Mouse (Mus musculus) lung, embryonic 16.5 days (tissue): ENCODE measurements at regions not wholly inside any gene's neighbourhood (a gene's known extent, or its start where the extent isn't known, plus 50 kb on each side); places are given as distances from the start of the nearest gene placed in this dataset.

Experiments used
- ATAC-seq: fragments of 200-750 bp; cut with Nextera tagmentation; 2 replicates; pipeline ENCODE4 v1.8.0; 2017; ENCODE audit warnings: low read depth, mild to moderate bottlenecking, moderate library complexity
- H3K27ac ChIP-seq: fragments of 300-500 bp; sonication (generic); 2 replicates; pipeline ENCODE4 v1.5.1; 2014; ENCODE audit warnings: mild to moderate bottlenecking, control low read depth, low read length
- H3K27me3 ChIP-seq: fragments of 300-500 bp; sonication (generic); 2 replicates; pipeline ENCODE4 v1.6.1; 2014; ENCODE audit warnings: low read depth, low read length, mixed read lengths; ENCODE audit not compliant: control insufficient read depth, insufficient read depth
- H3K36me3 ChIP-seq: fragments of 300-500 bp; sonication (generic); 2 replicates; pipeline ENCODE4 v1.6.1; 2014; ENCODE audit warnings: low read length; ENCODE audit not compliant: control insufficient read depth, insufficient read depth
- H3K4me1 ChIP-seq: fragments of 300-500 bp; sonication (generic); replicated peaks from 2 replicates; pipeline ENCODE4 v1.6.1; 2014; ENCODE audit warnings: low read length, mixed read lengths; ENCODE audit not compliant: control insufficient read depth, insufficient read depth
- H3K4me2 ChIP-seq: fragments of 300-500 bp; sonication (generic); 2 replicates; pipeline ENCODE4 v1.6.1; 2014; ENCODE audit warnings: low read depth, low read length, control low read depth
- H3K4me3 ChIP-seq: fragments of 300-500 bp; sonication (generic); 2 replicates; pipeline ENCODE4 v1.5.1; 2014; ENCODE audit warnings: mild to moderate bottlenecking, low read length, control low read depth
- H3K9ac ChIP-seq: fragments of 300-500 bp; sonication (generic); 2 replicates; pipeline ENCODE4 v1.6.1; 2014; ENCODE audit warnings: low read length, control low read depth
- H3K9me3 ChIP-seq: fragments of 300-500 bp; sonication (generic); 2 replicates; pipeline ENCODE4 v1.6.1; 2016; ENCODE audit warnings: low read length; ENCODE audit not compliant: control insufficient read depth
- WGBS: fragments of 180-500 bp; shearing (Covaris S2); extraction: QIAGEN DNeasy Blood & Tissue Kit; methylation state at CpG from one replicate; pipeline ENCODE4 v1.1.7; 2014; 5-methylcytosine and 5-hydroxymethylcytosine counted together

DNA sequence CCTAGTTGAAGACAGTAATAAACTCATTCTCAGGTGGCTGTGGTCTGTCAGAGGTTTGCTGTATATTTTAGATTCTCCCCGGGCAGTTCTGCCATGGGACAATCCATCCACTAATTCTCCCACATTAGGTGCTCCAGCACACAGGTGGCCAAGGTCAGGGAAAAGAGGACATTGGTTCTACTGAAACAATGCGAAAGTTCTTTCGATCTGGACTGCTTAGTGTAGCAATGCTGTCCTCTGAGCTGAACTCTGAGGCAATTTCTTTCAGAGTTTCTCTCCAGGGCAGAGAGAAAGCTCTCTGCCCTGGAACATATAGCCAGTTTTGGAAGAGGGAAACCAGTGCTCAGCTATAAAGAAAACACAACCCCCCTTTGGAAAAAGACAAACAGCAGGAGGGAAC is 243.2 kb downstream of the Pik3r1 start:
- Histone ChIP-seq H3K9me3 (no peaks in the 10 kb centered on the region), H3K9ac (no peak overlapping the region), H3K36me3 (no peaks in the 10 kb centered on the region), H3K4me2 (no peak overlapping the region), H3K4me3 (no peak overlapping the region), H3K4me1 (no peaks in the 10 kb centered on the region), H3K27ac (no peak overlapping the region), H3K27me3 (no peaks in the 10 kb centered on the region)
- 86% methylated on average over 3 of the region's 3 CpGs for WGBS
- ATAC-seq, result no peak

DNA sequence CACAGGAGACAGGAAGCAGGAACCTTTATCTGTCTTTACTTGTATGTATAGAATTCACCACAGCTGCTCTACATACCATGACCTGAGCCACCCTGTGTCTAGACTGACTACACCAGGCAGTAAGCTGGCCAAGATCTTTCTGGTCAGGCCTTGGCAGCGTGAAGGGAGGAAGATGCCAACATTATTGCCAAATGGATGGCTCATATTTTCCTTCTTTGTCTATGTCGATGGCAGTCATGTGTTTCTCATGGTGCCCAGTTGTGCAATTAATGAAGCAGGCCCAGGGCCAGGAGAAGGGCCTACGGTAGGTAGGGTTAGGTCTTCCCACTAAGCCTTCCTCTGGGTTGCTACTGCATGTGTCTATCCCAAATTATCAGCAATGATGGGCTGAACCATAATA is 243.8 kb downstream of the Pik3r1 start:
- H3K4me1 ChIP-seq, result no peaks in the 10 kb centered on the region
- WGBS, result 84% methylated on average over 3 of the region's 3 CpGs
- no peak overlapping the region for H3K9ac ChIP-seq
- H3K36me3 ChIP-seq, result no peaks in the 10 kb centered on the region
- H3K9me3 ChIP-seq, result no peaks in the 10 kb centered on the region
- H3K27ac ChIP-seq, result no peak overlapping the region
- no peaks in the 10 kb centered on the region for H3K27me3 ChIP-seq
- H3K4me2 ChIP-seq, result no peak overlapping the region
- H3K4me3 ChIP-seq, result no peak overlapping the region
- ATAC-seq, result no peak

- Histone ChIP-seq H3K27me3 (no peaks in the 10 kb centered on the region), H3K4me1 (no peaks in the 10 kb centered on the region), H3K36me3 (no peaks in the 10 kb centered on the region), H3K9me3 (no peaks in the 10 kb centered on the region), H3K9ac (no peak overlapping the region), H3K27ac (no peak overlapping the region), H3K4me2 (no peak overlapping the region), H3K4me3 (no peak overlapping the region)
- no peak for ATAC-seq
- 73% methylated on average over 3 of the region's 3 CpGs for WGBS
Measured at GRCm38 (mm10) chr13:101523492-101523891, 244.5 kb downstream of the Pik3r1 start.

- ATAC-seq, result no peak
- WGBS, result 67% methylated on average over 2 of the region's 2 CpGs
Measured at GRCm38 (mm10) chr13:101522597-101522996, 245.4 kb downstream of the Pik3r1 start.

DNA sequence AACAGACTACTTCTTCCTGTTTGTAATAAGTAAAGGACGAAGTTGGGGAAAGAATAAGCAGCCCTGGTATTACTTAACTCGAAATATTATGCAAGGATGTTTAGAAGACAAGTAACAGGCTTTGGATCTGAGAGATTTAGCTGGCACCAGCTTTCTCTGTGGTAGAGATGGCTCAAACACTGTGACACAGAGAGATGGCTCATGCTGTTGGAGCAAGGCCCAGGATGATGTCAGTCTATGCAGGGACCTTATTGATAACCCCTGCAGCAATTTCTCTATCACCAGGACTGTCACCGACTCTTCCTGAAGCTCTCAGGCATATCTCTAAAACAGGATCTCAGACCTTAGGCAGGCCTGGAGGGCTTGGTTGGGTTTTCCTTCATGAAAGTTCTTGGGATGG is 254.7 kb downstream of the Pik3r1 start:
- Histone ChIP-seq H3K27ac (no peak overlapping the region), H3K9me3 (no peaks in the 10 kb centered on the region), H3K4me1 (no peaks in the 10 kb centered on the region), H3K36me3 (no peaks in the 10 kb centered on the region), H3K4me2 (no peak overlapping the region), H3K4me3 (no peak overlapping the region), H3K9ac (no peak overlapping the region), H3K27me3 (no peaks in the 10 kb centered on the region)
- ATAC-seq, result no peak
- 43% methylated on average over 3 of the region's 3 CpGs for WGBS

More at GRCm38 (mm10) chr13:101522597-101522996, 245.4 kb downstream of the Pik3r1 start:
- H3K4me3 ChIP-seq, result no peak overlapping the region
- no peak overlapping the region for H3K4me2 ChIP-seq
- H3K9me3 ChIP-seq, result no peaks in the 10 kb centered on the region
- no peaks in the 10 kb centered on the region for H3K27me3 ChIP-seq
- no peak overlapping the region for H3K9ac ChIP-seq
- H3K36me3 ChIP-seq, result no peaks in the 10 kb centered on the region
- no peak overlapping the region for H3K27ac ChIP-seq
- no peaks in the 10 kb centered on the region for H3K4me1 ChIP-seq

- Histone ChIP-seq H3K27me3 (no peaks in the 10 kb centered on the region), H3K9ac (no peak overlapping the region), H3K36me3 (no peaks in the 10 kb centered on the region), H3K4me2 (no peak overlapping the region), H3K4me3 (no peak overlapping the region), H3K4me1 (no peaks in the 10 kb centered on the region), H3K9me3 (no peaks in the 10 kb centered on the region), H3K27ac (no peak overlapping the region)
- ATAC-seq, result no peak
- whole genome bisulfite sequencing, result 57% methylated on average over 1 of the region's 1 CpGs
Measured at GRCm38 (mm10) chr13:101509946-101510345, 258.1 kb downstream of the Pik3r1 start.

DNA sequence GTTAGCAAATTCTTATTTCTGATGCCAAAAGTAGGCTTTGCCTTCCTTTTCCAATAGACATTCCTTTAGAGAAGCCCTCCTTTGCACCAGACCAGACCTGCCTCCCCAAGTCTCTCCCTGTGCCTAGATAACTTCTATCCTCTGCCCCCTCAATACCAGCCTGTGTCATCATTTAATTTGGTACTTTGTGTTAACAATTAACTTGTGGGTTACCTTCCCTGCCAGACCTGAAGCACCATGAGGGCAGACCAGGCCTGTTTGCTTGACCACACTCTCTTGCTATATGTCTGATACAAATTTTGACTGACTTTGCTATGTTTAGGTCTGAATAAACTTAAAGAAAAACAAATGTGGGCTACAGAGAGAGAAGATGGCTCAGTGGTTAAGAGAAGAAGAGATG is 259.7 kb downstream of the Pik3r1 start:
- H3K9me3 ChIP-seq, result no peaks in the 10 kb centered on the region
- no peaks in the 10 kb centered on the region for H3K4me1 ChIP-seq
- H3K4me3 ChIP-seq, result no peak overlapping the region
- H3K4me2 ChIP-seq, result no peak overlapping the region
- ATAC-seq, result no peak
- H3K36me3 ChIP-seq, result no peaks in the 10 kb centered on the region
- H3K9ac ChIP-seq, result no peak overlapping the region
- H3K27me3 ChIP-seq, result no peaks in the 10 kb centered on the region
- no peak overlapping the region for H3K27ac ChIP-seq

GRCm38 (mm10) chr13:101506696-101507095 is 261.3 kb downstream of the Pik3r1 start:
- Histone ChIP-seq H3K4me1 (no peaks in the 10 kb centered on the region), H3K4me3 (no peak overlapping the region), H3K4me2 (no peak overlapping the region), H3K27ac (no peak overlapping the region), H3K9me3 (no peaks in the 10 kb centered on the region), H3K36me3 (no peaks in the 10 kb centered on the region), H3K9ac (no peak overlapping the region), H3K27me3 (no peaks in the 10 kb centered on the region)
- no peak for ATAC-seq

DNA sequence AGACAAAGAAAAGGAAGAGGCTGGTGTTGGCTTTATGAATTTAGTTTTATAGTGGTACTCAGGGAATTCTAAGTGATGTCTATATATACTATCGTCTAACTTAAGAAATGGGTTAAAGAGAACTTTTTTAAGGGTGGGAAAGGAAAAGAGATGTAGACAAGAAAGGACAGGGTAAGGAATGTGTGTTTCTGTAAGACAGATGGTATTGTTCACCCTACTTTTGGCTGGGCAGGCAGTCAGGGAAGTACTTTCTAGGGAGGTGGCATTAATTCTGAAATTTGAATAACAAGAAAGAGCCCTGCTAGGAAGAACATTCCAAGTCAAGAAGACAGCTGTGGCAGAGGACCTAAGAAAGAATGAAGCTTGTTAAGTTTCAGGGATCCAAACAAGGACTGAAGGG is 263.0 kb downstream of the Pik3r1 start:
- no peak for ATAC-seq
- no peak overlapping the region for H3K4me3 ChIP-seq
- H3K27ac ChIP-seq, result no peak overlapping the region
- WGBS, result 85% methylated on average over 1 of the region's 1 CpGs
- no peak overlapping the region for H3K9ac ChIP-seq
- no peaks in the 10 kb centered on the region for H3K4me1 ChIP-seq
- H3K36me3 ChIP-seq, result no peaks in the 10 kb centered on the region
- H3K4me2 ChIP-seq, result no peak overlapping the region
- H3K27me3 ChIP-seq, result no peaks in the 10 kb centered on the region
- no peaks in the 10 kb centered on the region for H3K9me3 ChIP-seq

DNA sequence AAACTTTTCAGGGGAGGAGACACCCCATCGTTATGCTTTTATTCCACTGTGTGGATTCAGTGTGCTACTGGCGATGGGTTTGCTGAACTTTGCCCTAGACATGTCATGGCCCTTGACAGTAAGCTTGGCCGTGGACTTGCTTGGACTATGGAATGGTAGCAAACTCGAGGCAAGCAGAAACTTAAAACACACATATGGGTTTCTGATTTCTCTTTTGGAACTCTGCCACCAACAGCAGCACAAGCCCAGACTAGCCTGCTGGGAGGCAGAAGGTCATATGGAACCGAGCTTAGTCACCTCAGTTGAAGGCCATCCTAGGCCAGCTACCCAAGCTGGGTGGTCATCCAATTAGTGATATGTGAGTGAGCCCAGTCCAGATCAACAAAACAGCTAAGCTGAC is 263.8 kb downstream of the Pik3r1 start:
- Histone ChIP-seq H3K4me2 (no peak overlapping the region), H3K4me3 (no peak overlapping the region), H3K9ac (no peak overlapping the region), H3K4me1 (no peaks in the 10 kb centered on the region), H3K27ac (no peak overlapping the region), H3K27me3 (no peaks in the 10 kb centered on the region), H3K36me3 (no peaks in the 10 kb centered on the region), H3K9me3 (no peaks in the 10 kb centered on the region)
- 59% methylated on average over 5 of the region's 5 CpGs for WGBS
- 0 out of 2 replicates have a peak, but pooled peaks have one; percentile 26 for ATAC-seq
